Mouse (Mus musculus) splenic B cell, adult 2 months (primary cell): Measurements from ENCODE around the gene Nedd9.

Source experiments
- DNase-seq: peaks from one replicate; pipeline ENCODE4 v3.0.0-alpha.2; 2011; ENCODE audit warnings: low read depth, low spot score
- H3K27me3 ChIP-seq: 2 replicates; pipeline ENCODE4 v1.6.1; 2012; ENCODE audit warnings: mild to moderate bottlenecking, low read length, moderate library complexity, mixed read lengths; ENCODE audit not compliant: control insufficient read depth, poor library complexity, insufficient read depth, severe bottlenecking
- H3K36me3 ChIP-seq: 2 replicates; pipeline ENCODE4 v1.6.1; 2012; ENCODE audit warnings: mild to moderate bottlenecking, low read length, moderate library complexity, mixed read lengths; ENCODE audit not compliant: control insufficient read depth, poor library complexity, insufficient read depth, severe bottlenecking

Gene Nedd9

DNA sequence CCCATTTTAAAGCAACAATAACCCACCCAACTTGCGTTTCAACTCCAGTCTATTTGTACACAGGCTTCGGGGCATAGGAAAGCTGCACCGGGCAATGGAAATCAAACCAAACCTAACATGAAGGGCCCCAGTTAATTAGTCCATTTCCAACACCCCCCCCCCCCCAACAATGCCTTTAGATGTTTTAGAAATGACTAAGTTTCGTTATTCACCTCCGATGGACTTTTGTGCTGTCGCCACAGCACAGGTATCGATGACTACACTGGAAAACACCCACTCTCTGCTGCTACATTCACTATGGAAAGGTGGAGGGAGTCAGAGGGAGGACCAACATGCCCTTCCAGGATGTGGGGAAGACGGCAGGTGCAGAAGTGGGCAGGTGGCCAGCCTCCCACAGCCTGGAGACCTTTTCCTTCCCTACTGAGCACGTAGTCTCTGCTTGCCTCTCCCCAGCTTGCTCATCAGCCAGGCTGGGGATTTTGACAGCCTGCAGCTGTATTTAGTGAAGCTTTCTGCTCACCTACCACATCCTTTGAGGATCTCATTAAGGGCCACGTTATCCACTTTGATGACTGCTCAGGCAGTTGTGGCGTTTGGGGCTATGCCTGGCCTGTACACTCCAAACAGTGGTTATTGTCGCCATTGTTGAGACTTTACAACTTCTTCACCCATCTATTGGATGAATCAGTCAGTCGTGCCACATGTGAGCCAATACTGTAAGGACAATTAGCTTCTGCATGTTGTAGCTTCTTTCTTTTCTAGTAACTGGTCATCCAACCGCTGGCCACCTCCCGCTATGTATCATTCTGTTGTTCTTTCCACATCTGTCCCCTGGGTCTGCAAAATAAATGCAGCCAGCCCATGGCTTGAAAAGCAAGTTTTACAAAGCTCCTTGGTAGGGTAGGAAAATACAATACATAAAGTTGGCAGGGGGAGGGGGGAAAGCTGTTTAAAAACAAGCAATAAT is 33.7 kb downstream of the Nedd9 start:
- H3K36me3 ChIP-seq = peaks cover 3% of the 10 kb centered on the region
- DNase-seq = no peak
- H3K27me3 ChIP-seq = no peaks in the 10 kb centered on the region

DNA sequence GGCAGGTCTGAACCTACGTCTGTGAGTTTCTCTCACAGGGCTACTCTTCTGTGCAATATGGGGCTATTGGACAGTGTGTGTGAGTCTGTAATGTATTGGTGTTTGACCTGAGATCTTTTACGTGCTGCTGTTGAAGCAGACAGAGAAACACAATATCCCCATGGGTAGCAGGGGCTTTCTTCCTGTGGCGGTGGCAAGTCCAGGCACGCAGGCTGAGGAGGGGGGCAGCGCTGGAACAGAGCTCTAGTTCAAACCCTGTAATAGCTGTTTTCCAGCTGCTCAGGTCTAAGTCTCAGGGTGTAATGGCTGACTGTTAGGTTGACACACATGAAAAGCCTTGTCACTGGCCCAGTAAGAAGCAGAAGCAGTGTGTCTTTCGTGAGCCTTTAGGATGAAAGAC is 36.3 kb downstream of the Nedd9 start:
- DNase-seq = no peak
- no peaks in the 10 kb centered on the region for H3K27me3 ChIP-seq
- peaks cover 3% of the 10 kb centered on the region; the same call in 1 of the 2 replicates for H3K36me3 ChIP-seq

DNA sequence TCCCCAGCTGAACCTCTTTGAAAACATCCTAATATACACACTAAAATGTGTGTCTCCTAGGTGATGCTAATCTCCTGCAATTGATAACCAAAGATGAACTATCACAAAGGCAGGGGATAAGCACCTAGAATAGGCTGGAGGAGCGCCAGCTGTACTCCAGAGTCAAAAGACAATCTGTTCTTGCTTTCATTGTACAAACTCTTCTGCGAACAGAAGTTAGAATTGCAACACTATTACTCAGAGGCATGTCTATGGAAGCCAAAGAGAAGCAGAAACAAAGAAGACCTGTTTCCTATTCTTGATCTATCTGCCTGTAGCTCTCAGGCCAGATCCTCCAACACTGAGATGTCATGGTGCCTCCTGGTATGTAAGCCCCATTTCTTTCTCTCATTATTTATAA is 38.0 kb downstream of the Nedd9 start:
- H3K27me3 ChIP-seq = no peaks in the 10 kb centered on the region
- no peaks in the 10 kb centered on the region; the same call in 1 of the 2 replicates for H3K36me3 ChIP-seq
- DNase-seq = no peak

DNA sequence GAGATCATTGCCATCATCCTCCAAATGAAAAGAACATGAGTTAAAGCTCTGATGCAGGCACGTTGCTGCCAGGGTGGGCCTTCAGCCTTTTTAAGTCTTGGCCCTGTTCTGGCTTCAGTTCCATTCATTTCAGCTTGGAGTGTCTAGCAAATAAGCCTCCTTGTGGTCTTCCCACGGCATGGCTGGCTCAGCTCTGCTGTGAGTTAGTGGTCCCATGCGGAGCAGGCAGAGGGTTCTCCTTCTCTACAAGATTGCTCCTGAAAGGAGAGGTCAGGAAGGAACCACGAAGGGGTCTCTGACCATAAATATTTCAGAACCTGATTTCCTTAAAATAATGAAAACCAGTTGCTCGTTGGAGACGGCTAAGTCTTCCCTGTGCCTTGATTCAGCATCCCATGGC is 40.0 kb downstream of the Nedd9 start:
- no peak for DNase-seq

DNA sequence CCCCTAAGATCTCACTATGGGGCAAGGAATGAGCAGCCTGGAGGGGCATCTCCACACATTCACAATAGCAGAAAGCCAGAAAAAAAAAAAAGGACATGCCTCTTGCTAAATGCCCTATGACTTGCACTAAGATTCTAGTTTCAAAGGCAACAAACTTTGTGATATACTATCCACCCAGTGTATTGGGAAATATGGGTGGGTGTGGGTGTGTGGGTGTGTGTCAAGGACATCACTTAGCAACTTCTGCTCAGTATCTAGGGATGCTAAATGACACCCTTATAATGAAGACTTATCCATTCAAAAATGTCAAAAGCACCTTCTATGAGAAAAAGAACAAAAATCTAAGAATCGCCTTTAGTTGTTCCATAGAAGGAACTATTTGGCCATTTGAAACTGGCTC is 40.6 kb downstream of the Nedd9 start:
- DNase-seq = no peak
- Histone ChIP-seq H3K36me3 (no peaks in the 10 kb centered on the region), H3K27me3 (no peaks in the 10 kb centered on the region)

More for the DNA sequence above, 40.0 kb downstream of the Nedd9 start:
- Histone ChIP-seq H3K36me3 (no peaks in the 10 kb centered on the region), H3K27me3 (no peaks in the 10 kb centered on the region)

DNA sequence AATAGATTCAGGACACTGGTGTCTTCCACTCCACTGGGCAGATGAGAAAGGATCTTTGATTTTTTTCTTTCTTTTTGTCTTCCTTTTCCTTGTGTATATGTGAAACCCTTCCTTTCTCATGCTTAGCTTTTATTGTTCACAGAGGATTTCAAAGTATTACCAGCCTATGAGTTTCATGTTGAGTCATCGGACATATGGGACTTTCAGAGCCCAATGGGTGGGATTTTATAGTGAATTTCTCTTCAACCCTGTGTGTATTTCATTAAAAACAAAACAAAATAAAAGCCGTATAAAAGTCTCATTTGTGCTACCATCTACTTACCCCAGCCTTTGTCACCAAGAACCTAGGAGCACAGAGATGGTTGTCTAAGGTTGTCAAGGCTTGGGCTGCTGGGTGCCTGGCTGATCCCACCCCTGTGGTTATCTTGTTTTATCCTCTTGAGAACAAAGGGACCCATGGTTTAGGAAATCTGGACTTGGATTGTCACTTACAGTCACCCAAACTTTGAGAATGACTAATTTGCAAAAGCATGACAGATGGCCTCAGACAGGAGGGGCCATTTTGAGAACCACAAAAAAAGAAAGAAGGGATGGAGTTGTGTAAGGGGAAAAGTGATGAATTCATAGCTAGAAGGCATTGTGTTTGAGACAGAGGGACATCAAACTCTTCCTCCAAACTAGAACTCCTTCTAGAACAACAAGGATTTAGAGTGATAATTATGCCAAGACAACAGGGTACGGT is 41.9 kb downstream of the Nedd9 start:
- no peak for DNase-seq

DNA sequence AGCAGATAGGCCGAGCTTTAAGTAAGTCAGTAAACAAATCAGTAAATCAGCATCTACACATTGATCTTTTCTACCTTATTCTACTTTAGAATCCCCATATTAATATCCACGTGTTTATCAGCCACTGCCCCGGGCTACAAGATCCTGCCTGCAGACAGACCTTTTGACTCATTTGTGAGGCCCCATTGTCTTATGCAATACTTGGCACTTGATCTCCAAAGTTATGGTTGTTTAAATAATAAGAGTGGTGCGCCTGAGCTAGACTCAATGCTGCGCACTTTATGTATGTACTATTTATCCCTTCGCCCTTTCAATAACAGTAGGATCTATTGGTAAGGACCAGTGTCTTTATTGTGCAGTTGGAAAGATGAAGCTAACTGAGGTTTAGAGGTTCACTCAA is 42.9 kb downstream of the Nedd9 start:
- Histone ChIP-seq H3K27me3 (no peaks in the 10 kb centered on the region; the same call in 1 of the 2 replicates), H3K36me3 (peaks cover 2% of the 10 kb centered on the region)
- DNase-seq = no peak

More for the DNA sequence above, 41.9 kb downstream of the Nedd9 start:
- Histone ChIP-seq H3K36me3 (peaks cover 2% of the 10 kb centered on the region), H3K27me3 (no peaks in the 10 kb centered on the region; the same call in 1 of the 2 replicates)

DNA sequence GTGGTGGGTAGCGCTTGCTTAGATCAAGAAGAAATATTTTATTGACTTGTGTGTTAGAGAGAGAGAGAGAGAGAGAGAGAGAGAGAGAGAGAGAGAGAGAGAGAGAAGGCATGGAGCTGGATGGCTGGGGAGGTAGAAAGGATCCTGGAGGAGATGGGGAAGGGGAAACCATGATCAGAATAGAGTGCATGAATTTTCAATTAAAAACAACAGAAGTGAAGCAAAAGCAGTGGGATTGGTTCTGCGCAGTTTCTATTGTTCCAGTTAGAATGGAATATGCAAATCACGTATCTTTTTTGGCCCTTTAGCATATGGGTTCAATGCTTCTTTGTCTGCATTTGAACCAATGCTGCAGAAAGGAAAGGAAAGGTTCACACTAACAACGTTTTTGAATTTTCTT is 45.0 kb downstream of the Nedd9 start:
- no peak for DNase-seq
- Histone ChIP-seq H3K27me3 (no peaks in the 10 kb centered on the region; the same call in 1 of the 2 replicates), H3K36me3 (peaks cover 5% of the 10 kb centered on the region)

DNA sequence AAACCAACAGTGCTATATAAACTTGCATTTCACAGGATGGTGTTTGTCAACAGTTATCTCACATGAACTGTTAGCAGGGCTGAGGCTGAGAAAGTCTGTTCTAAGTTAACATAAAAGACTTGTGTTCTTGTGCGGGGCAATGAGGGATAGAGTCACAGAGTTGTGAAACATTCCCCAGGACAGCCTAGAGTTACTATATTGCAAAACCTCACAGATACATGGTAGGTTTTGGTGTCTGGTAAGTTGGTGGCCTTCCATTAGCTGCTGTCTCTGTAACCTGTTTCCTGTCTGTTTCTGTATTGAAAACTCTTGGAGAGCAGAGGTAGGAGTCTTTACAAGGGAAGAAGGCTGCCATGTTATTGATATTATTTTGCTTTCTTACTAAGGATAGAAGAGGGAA is 47.0 kb downstream of the Nedd9 start:
- Histone ChIP-seq H3K36me3 (peaks cover 5% of the 10 kb centered on the region), H3K27me3 (no peaks in the 10 kb centered on the region; the same call in 1 of the 2 replicates)
- no peak for DNase-seq

DNA sequence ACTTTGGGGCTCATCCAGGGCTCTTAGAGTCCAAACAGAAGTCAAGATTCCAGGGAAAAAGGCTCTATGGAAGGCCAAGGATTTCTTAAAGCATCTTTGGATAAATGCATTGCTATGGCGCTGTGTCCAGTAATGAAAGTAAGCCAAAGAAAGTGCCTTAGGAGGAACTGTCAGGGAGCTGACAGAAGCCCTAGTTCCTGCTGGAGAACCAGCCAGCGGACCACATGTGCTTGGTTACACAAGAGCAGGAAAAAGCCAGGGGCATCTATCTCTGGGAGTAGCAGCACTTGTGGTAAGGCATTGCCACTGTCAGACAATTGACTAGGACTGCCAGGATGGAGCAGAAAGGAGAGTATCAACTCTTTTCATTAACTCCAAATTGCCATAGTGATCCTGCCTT is 49.8 kb downstream of the Nedd9 start:
- no peaks in the 10 kb centered on the region; the same call in 1 of the 2 replicates for H3K27me3 ChIP-seq
- DNase-seq = no peak
- H3K36me3 ChIP-seq = peaks cover 7% of the 10 kb centered on the region

DNA sequence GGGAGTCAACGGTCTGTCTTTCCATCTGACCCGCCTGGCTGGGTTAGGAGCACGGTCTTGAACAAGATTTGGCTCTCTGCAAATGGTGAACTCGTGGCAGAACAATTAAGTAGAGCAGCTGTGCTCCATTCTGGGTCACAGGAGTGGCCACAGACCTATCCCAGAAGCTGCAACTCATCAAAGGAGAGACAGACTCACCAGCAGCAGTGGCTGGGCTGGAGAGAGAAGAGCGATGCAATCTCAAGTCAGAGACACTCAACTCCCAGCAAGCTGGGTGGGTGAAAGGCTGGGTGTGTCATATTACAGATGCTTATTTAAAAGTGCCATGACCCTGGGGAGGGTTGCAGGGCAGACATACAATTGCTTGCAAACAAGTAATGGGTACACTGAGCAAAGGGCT is 50.4 kb downstream of the Nedd9 start:
- peaks cover 7% of the 10 kb centered on the region for H3K36me3 ChIP-seq
- no peak for DNase-seq

DNA sequence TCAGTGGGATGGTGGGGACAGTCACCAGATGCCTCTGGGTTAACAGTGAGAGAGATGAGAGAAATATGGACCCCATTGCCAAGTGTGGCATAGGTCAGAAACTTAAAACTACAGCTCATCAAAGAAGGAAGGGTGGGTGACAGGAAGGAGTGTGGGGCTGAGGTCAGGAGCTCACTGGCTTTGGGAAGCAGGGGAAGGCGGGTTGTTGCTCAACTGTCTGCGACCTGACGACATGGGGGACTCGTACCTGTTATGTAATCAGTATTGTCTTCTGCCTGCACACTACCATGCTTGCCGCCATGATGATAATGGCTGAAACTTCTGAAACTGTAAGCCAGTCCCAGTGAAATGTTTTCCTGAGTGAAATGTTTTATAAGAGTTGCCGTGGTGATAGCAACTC is 54.0 kb downstream of the Nedd9 start:
- DNase-seq = no peak
- Histone ChIP-seq H3K36me3 (peaks cover 8% of the 10 kb centered on the region), H3K27me3 (no peaks in the 10 kb centered on the region)

More for the DNA sequence above, 50.4 kb downstream of the Nedd9 start:
- H3K27me3 ChIP-seq = no peaks in the 10 kb centered on the region; the same call in 1 of the 2 replicates

DNA sequence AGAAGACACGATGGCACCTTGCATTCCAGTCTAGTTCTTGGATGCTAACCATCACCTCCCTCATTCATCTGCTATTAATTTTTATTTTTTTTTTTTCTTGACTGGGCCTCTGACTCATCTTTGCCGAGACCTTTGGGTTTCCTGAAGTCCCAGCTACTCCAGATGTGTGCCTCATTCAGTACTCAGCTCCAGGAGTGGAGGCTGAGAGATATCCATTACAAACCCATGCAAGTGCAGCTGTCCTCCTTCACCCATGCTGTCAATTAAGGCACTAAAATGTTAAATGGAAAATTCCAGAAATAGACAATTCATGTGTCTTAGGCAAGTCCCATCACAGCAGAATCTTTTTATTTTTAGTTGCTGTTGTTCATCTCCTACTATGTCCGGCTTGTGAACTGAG is 55.4 kb downstream of the Nedd9 start:
- peaks cover 5% of the 10 kb centered on the region for H3K36me3 ChIP-seq
- no peaks in the 10 kb centered on the region for H3K27me3 ChIP-seq
- DNase-seq = no peak

DNA sequence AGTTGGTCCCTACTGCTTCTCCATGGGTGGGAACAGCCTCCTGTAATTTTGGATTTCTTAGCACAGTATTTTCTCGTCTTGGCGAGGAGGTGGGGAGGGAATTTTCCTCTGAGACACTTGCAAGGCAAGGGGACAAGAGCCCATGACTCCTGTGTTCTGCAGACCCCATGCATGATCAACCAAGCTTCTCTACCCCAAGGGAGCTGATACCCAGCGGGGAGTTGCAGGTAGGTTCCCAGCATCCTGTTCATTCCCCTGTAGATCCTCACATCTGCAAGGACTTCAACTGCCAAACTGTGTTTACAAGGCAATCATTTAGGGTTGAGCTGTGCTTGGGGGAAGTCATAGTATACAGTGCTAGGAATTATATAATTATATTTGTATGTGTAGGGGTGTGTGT is 60.1 kb downstream of the Nedd9 start:
- peaks cover 14% of the 10 kb centered on the region for H3K36me3 ChIP-seq
- peak; percentile 64 for DNase-seq
- H3K27me3 ChIP-seq = no peaks in the 10 kb centered on the region
